Mouse (Mus musculus) heart, postnatal 0 days (tissue): ENCODE measurements around the gene D230025D16Rik.

Source experiments
- CTCF ChIP-seq: IDR thresholded peaks from 2 replicates; pipeline ENCODE4 v1.5.1; 2016; ENCODE audit warnings: antibody characterized with exemption, control low read depth, low read depth
- EP300 ChIP-seq: IDR thresholded peaks from 2 replicates; pipeline ENCODE4 v1.6.1; 2016; ENCODE audit warnings: antibody characterized with exemption, low read depth

DNA sequence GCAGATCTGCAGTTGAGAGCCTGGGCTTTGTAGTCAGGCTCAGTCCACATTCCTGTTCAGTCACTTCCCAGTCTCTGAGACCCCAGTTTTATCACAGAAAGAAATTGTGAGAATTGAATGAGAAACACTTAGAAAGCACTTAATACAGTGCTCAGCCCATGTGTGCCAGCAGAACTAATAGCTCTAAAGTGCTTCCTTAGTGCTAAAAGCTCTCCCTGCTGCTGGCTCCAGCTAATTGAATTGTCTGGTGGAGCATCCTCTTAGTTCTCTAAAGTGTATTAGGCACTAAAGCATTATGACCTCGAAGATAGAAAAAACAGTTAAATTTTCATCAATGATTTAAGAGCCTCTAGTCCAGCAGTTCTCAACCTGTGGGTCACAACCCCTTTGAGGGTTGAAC lies 19.2 kb upstream of the D230025D16Rik start:
- no peak for TF ChIP-seq CTCF
- no peak for TF ChIP-seq EP300
